Mouse (Mus musculus): Measurements from ENCODE around the gene Kif13a.

GRCm38 (mm10) chr13:46777461-46777860 lies 152.2 kb downstream of the Kif13a start:
- TF ChIP-seq CTCF (IDR thresholded peaks at IDR 0.05; ENCODE audit: borderline replicate concordance, insufficient read depth, low read depth, low read length) (no peak), POLR2A (IDR thresholded peaks at IDR 0.05; ENCODE audit: borderline replicate concordance, insufficient read depth, low read length) (no peak)

Measured in cerebellum, adult 2 months (tissue).